Mouse (Mus musculus) gonadal fat pad, adult 2 months (tissue): ENCODE results near the gene Prpf4b. TPM values are rescaled to one million over a fixed set of nuclear protein-coding genes. Genes with fewer than 3 reads are reported as not detected.
"Not testable (repeated sequence)": the region's sequence is repeated elsewhere in the genome, so short reads cannot be mapped to it uniquely, and the experiment has no call there.

ENCODE experiments used
- DNase-seq: peaks from one replicate; pipeline ENCODE4 v3.0.0-alpha.2; 2012; ENCODE audit warnings: low read depth
- polyA plus RNA-seq: library from polyadenylated mRNA; depleted of rRNA; stranded (reverse); fragments of >200 nt; gene quantifications from 2 replicates; pipeline ENCODE4 v1.2.3, GENCODE M21; 2012; rRNA removed

Prpf4b gene
- polyA plus RNA-seq, 1 experiment: 12.9 TPM

GRCm38 (mm10) chr13:34934931-34935644, 60.0 kb downstream of the Prpf4b start:
- no peak for DNase-seq

- no peak for DNase-seq
Observed at GRCm38 (mm10) chr13:34942370-34942769, 67.3 kb downstream of the Prpf4b start.

- not testable (repeated sequence) for DNase-seq
Observed at GRCm38 (mm10) chr13:34951437-34951836, 76.3 kb downstream of the Prpf4b start.

Other genes with a start within 250 kb of the Prpf4b start
- gene Pxdc1, start 221.8 kb upstream of the Prpf4b start, polyA plus RNA-seq: 15.1 and 24.5 TPM in 2 replicates
- 0.28 and 0.61 TPM in 2 replicates for gene Fam50b, start 140.5 kb upstream of the Prpf4b start, polyA plus RNA-seq
- gene Fam217a, start 49.0 kb downstream of the Prpf4b start, polyA plus RNA-seq: 1.1 and 1.5 TPM in 2 replicates
- 0.16 TPM in 1 of 2 replicates, not detected in the other for gene 4933417A18Rik, start 49.1 kb downstream of the Prpf4b start, polyA plus RNA-seq
- 2.0 and 3.8 TPM in 2 replicates for gene Eci3, start 88.5 kb downstream of the Prpf4b start, polyA plus RNA-seq
- gene Eci2, start 151.8 kb downstream of the Prpf4b start, polyA plus RNA-seq: 70.2 and 72.9 TPM in 2 replicates